Mouse (Mus musculus): Measurements from ENCODE around the gene Coro2a. TPM values are rescaled to one million over a fixed set of nuclear protein-coding genes. Genes with fewer than 3 reads are reported as not detected.
"Not testable (repeated sequence)": the region's sequence is repeated elsewhere in the genome, so short reads cannot be mapped to it uniquely, and the experiment has no call there.

Coro2a gene
- 4.4 and 4.6 TPM in 2 replicates for polyA plus RNA-seq (2015; fragmentation: Nextera tagmentation; extraction: Ambion mirVana)

DNA sequence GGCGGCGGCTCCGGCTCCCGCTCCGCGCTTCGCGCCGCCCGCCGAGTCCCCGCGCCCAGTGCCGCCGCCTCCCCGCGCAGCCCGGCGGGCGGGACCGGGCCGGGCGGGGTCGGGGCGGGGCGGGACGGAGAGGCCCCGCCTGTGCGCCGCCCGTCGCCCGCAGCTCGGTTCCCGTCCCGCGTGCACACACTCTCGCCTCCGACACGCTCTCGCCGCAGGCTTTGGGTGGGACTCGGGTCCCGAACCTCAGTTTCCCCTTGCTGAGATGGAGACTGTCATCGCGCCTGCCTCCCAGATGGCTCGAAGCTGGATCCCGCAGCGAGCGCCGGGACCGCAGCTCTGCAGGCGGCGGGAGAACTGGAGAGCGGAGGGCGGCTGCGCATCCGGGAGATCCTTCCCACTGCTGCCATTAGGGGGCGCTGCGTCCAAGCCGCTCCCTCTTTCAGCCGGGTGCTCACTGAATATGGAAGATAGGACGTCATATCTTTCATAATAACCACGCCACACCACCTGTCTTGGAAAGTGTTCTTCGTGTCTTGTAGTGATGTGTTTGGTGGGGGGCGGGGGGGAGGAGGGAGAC, at the start of gene Coro2a:
Coro2a (minus strand) TSS at position 359 of the 580 bp plus-strand sequence.
- peaks cover 16% of the 10 kb centered on the region; the same call in 1 of the 2 replicates for H3K27me3 ChIP-seq
- H3K4me3 ChIP-seq, result peak within 1 kb of the TSS; percentile 54
- peak; percentile 75 for ATAC-seq (replicated peaks)
- H3K4me1 ChIP-seq, result peaks cover 16% of the 10 kb centered on the region
- WGBS, result under 1% methylated on average over 48 of the region's 66 CpGs
- no peaks in the 10 kb centered on the region for H3K36me3 ChIP-seq
- peak within 1 kb of the TSS; percentile 53 for H3K9ac ChIP-seq (replicated peaks)
- peak within 1 kb of the TSS; percentile 81 for H3K4me2 ChIP-seq (replicated peaks)
- H3K27ac ChIP-seq (replicated peaks), result no peak within 1 kb of the TSS; the same call in 1 of the 2 replicates
- H3K9me3 ChIP-seq, result no peaks in the 10 kb centered on the region

DNA sequence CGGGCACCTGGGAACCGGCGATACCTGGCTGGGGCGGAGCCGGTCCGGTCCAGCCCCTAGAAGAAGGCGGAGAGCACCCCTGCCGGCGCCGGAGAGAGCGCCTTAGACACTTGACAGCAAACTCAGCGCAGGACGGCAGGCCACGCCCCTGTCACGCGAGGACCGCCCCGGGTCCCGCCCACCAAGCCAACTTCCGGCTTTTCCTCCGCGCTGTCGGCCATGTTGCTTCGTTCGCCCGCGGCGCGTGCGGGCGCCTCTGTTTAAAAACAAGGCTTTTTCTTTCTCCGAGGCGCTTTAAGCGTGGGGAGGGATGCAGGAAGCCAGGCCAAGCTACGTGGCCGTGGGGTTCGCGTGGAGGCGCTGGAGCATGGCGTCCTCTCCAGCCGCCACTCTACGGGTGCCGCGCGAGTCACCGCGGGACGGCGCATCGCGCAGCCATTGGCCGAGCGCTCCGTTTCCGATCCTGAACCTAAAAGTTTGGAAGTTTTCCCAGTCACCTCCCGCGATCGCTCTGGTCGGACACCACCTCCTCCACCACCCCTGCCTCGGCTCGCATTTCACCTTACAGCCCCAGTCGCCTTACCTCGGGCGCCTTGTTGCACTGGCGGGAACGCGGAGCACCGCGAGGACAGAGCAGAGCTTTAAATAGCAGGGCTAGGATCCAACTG, 48.2 kb upstream of the Coro2a start, which contains the start of gene Tbc1d2:
Tbc1d2 (minus strand) TSS at position 124 of the 668 bp plus-strand sequence.
- Histone ChIP-seq H3K9ac (replicated peaks) (peak within 1 kb of the TSS; percentile 51), H3K27me3 (peaks cover 28% of the 10 kb centered on the region), H3K9me3 (no peaks in the 10 kb centered on the region), H3K4me1 (peaks cover 13% of the 10 kb centered on the region), H3K27ac (replicated peaks) (peak within 1 kb of the TSS; percentile 63; the same call in 1 of the 2 replicates), H3K4me3 (peak within 1 kb of the TSS; percentile 68), H3K4me2 (replicated peaks) (peak within 1 kb of the TSS; percentile 88), H3K36me3 (no peaks in the 10 kb centered on the region)
- WGBS, result 0% methylated on average over 67 of the region's 69 CpGs
- ATAC-seq (replicated peaks), result peak; percentile 98

DNA sequence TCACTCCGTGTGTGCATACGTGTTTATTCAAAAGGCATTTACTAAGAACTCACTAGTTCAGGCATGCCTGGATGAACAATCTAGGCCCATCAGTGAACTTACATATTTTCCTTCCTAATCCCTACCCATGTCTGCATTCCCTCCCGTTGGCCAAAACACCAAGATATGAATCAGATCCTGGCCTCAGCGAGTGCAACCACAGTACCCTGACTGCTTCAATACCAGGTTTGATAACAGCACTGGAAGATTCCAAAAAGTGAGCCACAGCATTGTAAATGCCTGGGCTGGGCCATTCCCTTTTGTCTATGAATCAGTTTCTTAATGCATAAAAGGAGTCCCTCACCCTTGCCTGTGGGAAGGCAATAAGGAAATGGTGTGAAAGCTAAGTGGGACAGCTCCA, 47.2 kb upstream of the Coro2a start:
- ATAC-seq (replicated peaks), result no peak
- H3K36me3 ChIP-seq, result no peaks in the 10 kb centered on the region
- H3K4me2 ChIP-seq (replicated peaks), result peak overlapping the region; percentile 88
- H3K4me1 ChIP-seq, result peaks cover 13% of the 10 kb centered on the region
- peaks cover 28% of the 10 kb centered on the region for H3K27me3 ChIP-seq
- peak overlapping the region; percentile 68 for H3K4me3 ChIP-seq
- WGBS, result 66% methylated on average over 4 of the region's 4 CpGs
- peak overlapping the region; percentile 51; the same call in 1 of the 2 replicates for H3K9ac ChIP-seq (replicated peaks)
- H3K9me3 ChIP-seq, result no peaks in the 10 kb centered on the region
- H3K27ac ChIP-seq (replicated peaks), result no peak overlapping the region

DNA sequence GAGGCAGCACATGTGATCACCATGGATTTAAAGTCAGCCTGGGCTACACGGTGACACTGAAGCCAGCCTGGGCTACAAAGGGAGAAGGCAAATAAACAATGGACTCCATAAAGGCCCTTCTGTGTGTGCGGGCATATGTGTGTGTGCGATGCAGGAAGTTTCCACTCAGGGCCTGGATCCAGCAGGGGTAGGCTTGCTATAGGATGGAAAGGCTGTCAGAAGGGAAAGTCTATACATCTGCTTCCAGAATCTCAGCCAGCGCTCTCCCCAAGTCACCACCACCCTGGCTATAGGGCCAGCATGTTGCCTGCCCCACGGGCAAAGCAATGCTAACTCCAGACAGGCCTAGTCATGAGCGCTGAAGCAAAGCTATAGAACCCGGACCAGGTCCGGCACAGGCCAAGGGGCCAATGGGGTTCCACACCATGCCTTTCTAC, 41.7 kb upstream of the Coro2a start:
- no peak overlapping the region for H3K9ac ChIP-seq (replicated peaks)
- ATAC-seq (replicated peaks), result no peak
- H3K9me3 ChIP-seq, result no peaks in the 10 kb centered on the region
- no peak overlapping the region for H3K4me2 ChIP-seq (replicated peaks)
- H3K27me3 ChIP-seq, result peaks cover 5% of the 10 kb centered on the region; the same call in 1 of the 2 replicates
- H3K4me3 ChIP-seq, result no peak overlapping the region
- no peak overlapping the region for H3K27ac ChIP-seq (replicated peaks)
- WGBS, result 90% methylated on average over 8 of the region's 8 CpGs
- H3K4me1 ChIP-seq, result no peaks in the 10 kb centered on the region
- no peaks in the 10 kb centered on the region for H3K36me3 ChIP-seq

DNA sequence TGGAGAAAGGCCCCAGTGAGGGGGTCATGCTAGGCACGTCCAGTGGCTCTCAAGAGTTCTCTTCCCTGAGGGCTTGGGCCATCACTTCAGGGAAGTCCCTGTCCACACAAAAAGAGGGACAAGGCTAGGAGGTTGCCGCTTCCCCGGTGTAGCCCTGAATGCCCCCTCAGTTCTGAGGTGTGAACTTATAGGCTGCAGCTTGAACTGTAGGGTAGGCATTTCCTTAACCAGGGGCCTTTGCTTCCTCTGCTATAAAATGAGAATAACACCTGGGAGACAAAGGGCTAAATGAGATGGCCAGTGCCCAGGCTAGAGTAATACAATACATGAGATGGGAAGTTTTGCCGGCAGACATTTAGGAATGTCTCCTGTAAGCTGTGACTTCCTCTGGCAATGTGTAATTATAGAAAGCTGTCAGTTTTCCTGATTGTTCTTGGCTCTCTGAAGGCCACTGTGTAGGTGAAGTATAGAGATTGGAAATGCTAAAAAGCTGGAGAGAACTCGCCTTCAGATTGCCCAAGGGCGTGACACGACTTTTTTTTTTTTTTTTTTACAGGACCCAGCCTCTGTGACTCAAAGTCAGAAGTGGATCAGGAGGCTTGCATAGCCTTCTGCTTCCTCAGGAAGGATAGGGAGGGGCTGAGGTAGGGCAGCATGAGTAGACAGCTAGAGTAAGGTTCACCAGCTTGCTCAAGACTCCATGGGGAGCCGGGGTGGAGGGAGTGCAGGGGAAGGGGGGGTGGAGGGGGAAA, 41.1 kb upstream of the Coro2a start:
- 80% methylated on average over 8 of the region's 8 CpGs for WGBS
- no peak overlapping the region for H3K4me3 ChIP-seq
- H3K9me3 ChIP-seq, result no peaks in the 10 kb centered on the region
- no peak overlapping the region for H3K9ac ChIP-seq (replicated peaks)
- H3K4me2 ChIP-seq (replicated peaks), result no peak overlapping the region
- H3K27me3 ChIP-seq, result no peaks in the 10 kb centered on the region
- H3K27ac ChIP-seq (replicated peaks), result no peak overlapping the region
- no peaks in the 10 kb centered on the region for H3K36me3 ChIP-seq
- no peaks in the 10 kb centered on the region for H3K4me1 ChIP-seq
- no peak for ATAC-seq (replicated peaks)

DNA sequence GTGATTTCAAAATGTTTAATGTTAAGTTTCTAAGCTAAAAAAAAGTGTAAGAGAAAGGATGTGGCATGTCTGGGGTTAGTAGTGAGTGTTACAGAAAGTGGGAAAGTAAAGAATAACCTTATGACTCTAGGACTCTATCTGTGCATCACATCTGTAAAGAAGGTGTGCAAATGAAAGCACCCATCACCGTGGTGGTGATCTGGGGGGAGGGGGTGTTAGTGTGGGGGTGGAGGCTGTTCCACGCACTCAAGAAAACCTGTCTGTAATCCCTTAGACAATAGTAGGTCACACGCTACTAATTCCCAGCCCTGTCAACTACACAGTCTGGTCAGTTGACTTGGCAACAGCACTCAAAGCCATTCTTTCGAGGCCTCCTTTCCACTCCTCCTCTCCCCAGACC, 39.3 kb upstream of the Coro2a start:
- no peak for ATAC-seq (replicated peaks)
- WGBS, result 29% methylated on average over 4 of the region's 4 CpGs
- H3K4me2 ChIP-seq (replicated peaks), result no peak overlapping the region
- no peaks in the 10 kb centered on the region for H3K9me3 ChIP-seq
- no peak overlapping the region for H3K27ac ChIP-seq (replicated peaks)
- H3K27me3 ChIP-seq, result no peaks in the 10 kb centered on the region
- H3K4me3 ChIP-seq, result no peak overlapping the region
- no peaks in the 10 kb centered on the region for H3K36me3 ChIP-seq
- no peaks in the 10 kb centered on the region for H3K4me1 ChIP-seq
- no peak overlapping the region for H3K9ac ChIP-seq (replicated peaks)

DNA sequence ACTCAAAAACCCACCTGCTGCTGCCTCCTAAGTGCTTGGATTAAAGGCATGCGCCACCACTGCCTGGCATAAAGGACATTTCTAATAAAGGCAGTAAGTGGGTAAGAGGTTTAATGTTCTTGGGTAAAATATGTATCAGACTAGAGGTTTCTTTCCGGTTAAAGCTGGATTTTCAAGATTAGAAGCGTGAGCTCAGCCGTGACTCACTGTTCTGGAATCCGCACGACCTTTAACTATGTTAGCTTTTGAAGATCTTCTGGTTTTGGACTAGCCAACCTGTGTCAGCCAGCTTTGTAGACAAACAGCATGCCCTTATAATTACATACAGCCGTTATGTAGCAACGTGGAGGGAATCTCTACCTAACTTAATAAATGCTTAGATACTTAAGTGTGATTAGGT, 37.9 kb upstream of the Coro2a start:
- ATAC-seq (replicated peaks), result no peak
- no peaks in the 10 kb centered on the region for H3K27me3 ChIP-seq
- no peaks in the 10 kb centered on the region for H3K4me1 ChIP-seq
- no peak overlapping the region for H3K4me3 ChIP-seq
- no peak overlapping the region for H3K9ac ChIP-seq (replicated peaks)
- no peak overlapping the region for H3K27ac ChIP-seq (replicated peaks)
- H3K36me3 ChIP-seq, result no peaks in the 10 kb centered on the region
- no peaks in the 10 kb centered on the region for H3K9me3 ChIP-seq
- WGBS, result 90% methylated on average over 8 of the region's 8 CpGs
- no peak overlapping the region for H3K4me2 ChIP-seq (replicated peaks)

DNA sequence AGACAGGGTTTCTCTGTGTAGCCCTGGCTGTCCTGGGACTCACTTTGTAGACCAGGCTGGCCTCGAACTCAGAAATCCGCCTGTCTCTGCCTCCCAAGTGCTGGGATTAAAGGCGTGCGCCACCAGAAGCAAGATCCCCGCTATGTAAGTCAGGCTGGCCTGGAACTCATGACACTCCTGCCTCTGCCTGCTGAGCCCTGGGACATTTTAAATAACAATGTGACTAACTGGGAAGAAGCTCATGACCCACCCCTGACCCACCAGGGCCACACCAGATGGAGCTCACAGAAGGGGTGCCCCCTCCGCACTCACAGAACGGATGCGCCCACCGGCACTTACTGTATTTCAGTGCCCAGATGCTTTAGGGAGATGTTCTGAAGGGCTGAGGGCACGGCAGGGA, 35.2 kb upstream of the Coro2a start:
- not testable (repeated sequence) for H3K36me3 ChIP-seq; H3K27ac ChIP-seq (replicated peaks); ATAC-seq (replicated peaks); H3K27me3 ChIP-seq; H3K4me3 ChIP-seq; H3K9me3 ChIP-seq; H3K4me1 ChIP-seq; H3K9ac ChIP-seq (replicated peaks); H3K4me2 ChIP-seq (replicated peaks)
- WGBS, result 93% methylated on average over 10 of the region's 10 CpGs

DNA sequence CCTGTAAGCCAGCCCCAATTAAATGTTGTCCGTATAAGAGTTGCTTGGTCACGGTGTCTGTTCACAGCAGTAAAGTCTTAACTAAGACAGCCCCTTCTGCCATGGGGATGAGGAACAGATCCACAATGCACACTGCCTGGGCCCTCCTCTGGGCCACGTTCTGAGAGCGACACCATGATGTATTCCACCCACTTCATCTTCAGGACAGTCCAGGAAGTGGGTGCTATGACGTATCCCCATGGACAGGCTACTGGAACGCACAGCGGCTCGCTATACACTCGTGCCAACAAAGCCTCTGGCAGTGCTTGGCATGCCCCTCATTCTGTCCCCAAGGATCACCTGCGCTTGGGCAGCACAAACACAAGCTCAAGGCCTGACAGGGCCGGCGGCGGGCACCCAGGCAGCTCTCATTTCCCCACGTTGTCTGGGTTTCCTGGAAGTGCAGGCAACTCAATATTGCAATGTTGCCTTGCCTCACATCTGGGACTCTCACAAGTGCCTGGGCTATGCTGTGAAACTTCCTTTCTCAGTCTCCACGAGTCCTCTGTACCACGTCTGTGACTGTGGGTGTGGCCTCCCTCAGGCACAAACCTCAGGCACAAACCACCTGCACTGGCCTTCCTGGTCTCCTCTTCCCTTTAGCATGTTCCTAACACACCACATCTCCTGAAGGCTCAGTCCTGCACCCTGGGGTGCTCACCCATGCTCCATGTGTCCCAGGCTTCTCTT, 33.9 kb upstream of the Coro2a start:
- Histone ChIP-seq H3K36me3 (no peaks in the 10 kb centered on the region), H3K27ac (replicated peaks) (no peak overlapping the region), H3K4me3 (no peak overlapping the region), H3K4me2 (replicated peaks) (no peak overlapping the region), H3K27me3 (no peaks in the 10 kb centered on the region), H3K4me1 (no peaks in the 10 kb centered on the region), H3K9me3 (no peaks in the 10 kb centered on the region), H3K9ac (replicated peaks) (no peak overlapping the region)
- no peak for ATAC-seq (replicated peaks)
- WGBS, result 89% methylated on average over 16 of the region's 16 CpGs

DNA sequence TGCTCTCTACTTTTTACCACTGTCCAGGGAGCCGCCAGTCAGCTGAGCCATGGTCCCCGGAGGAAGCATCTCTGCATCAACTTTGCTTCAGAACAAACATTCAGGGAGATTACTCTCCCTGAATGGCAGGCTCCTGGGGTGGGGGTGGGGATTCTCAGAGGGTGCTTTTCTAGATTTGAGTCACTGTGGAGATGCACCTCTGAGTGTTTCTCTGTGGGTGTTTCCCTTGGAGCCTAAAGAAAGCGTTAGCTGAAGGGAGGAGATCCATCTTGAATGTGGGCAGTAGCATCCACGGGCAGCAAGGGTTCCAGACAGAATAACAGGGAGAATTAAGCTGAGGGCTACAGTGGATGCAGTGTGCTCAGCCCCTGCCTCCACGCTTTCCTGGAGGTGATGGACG, 32.9 kb upstream of the Coro2a start:
- H3K9me3 ChIP-seq, result no peaks in the 10 kb centered on the region
- H3K36me3 ChIP-seq, result no peaks in the 10 kb centered on the region
- 61% methylated on average over 6 of the region's 6 CpGs for WGBS
- no peaks in the 10 kb centered on the region for H3K4me1 ChIP-seq
- no peak overlapping the region for H3K9ac ChIP-seq (replicated peaks)
- H3K4me2 ChIP-seq (replicated peaks), result no peak overlapping the region
- no peaks in the 10 kb centered on the region for H3K27me3 ChIP-seq
- H3K27ac ChIP-seq (replicated peaks), result no peak overlapping the region
- no peak overlapping the region for H3K4me3 ChIP-seq
- ATAC-seq (replicated peaks), result no peak

DNA sequence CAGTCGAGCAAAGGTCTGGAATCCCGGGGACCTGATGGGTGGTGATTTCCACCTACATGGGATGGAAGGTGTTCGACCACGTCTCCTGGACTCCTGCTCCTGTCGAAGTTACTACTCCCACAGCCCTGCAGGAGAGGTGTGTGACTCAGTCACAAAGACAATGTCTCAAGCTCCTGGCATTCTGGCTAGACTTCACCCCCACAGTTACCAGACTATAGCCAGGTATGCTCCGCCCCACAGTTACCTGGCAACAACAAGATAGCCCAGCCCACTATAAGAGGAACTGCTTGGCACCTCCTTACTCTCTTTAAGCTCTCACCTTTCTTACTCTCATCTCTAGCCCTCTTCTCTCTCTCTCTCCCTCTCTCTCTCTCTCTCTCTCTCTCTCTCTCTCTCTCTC, 31.6 kb upstream of the Coro2a start:
- 75% methylated on average over 6 of the region's 6 CpGs for WGBS
- H3K9me3 ChIP-seq; H3K4me3 ChIP-seq; H3K4me1 ChIP-seq; H3K36me3 ChIP-seq; H3K4me2 ChIP-seq (replicated peaks); H3K27me3 ChIP-seq; ATAC-seq (replicated peaks); H3K27ac ChIP-seq (replicated peaks); H3K9ac ChIP-seq (replicated peaks): not testable (repeated sequence)

DNA sequence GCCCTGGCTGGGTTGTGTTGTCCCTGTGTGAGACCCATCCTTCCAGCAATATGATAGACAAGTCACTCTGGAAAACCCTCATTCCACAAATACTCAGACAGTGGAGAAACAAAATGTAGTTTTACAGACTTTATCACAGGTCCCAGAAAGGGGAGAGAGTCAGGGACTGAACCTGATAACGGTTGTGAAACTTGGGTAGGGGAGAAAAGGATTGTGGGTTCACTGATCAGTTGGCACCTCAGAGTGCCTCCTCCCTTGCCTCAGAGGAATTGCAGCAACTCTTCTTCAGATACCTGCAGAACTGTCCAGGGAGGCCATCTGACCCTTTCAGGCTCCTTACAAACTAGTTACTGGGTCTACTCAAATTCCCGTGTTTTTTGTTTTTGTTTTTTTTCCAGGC, 30.5 kb upstream of the Coro2a start:
- H3K4me3 ChIP-seq, result no peak overlapping the region
- no peak overlapping the region for H3K27ac ChIP-seq (replicated peaks)
- H3K27me3 ChIP-seq, result no peaks in the 10 kb centered on the region
- H3K9ac ChIP-seq (replicated peaks), result no peak overlapping the region
- H3K4me2 ChIP-seq (replicated peaks), result no peak overlapping the region
- H3K36me3 ChIP-seq, result no peaks in the 10 kb centered on the region
- WGBS, result 83% methylated on average over 2 of the region's 2 CpGs
- no peak for ATAC-seq (replicated peaks)
- H3K9me3 ChIP-seq, result no peaks in the 10 kb centered on the region
- no peaks in the 10 kb centered on the region for H3K4me1 ChIP-seq

Measured in forebrain, embryonic 15.5 days (tissue).